Mouse (Mus musculus) CH12.LX (cell line): ENCODE results near the gene Arl15. TPM values are rescaled to one million over a fixed set of nuclear protein-coding genes. Genes with fewer than 3 reads are reported as not detected.

Experiments used
- DNase-seq: peaks from one replicate; pipeline ENCODE4 v3.0.0-alpha.2; 2013; ENCODE audit errors: extremely low read depth
- H3K27ac ChIP-seq: 2 replicates; pipeline ENCODE4 v1.5.1; 2012; ENCODE audit warnings: low read depth, mild to moderate bottlenecking, control low read depth, moderate library complexity; ENCODE audit not compliant: insufficient read depth
- H3K27me3 ChIP-seq: replicated peaks from 2 replicates; pipeline ENCODE3; 2012; ENCODE audit warnings: inconsistent platforms
- H3K36me3 ChIP-seq, 2 experiments: replicated peaks in 1 of 2; 2 replicates each; pipeline versions ENCODE3 to v1.6.1; 2012; ENCODE audit warnings: inconsistent platforms in 1 of 2, low read length in 1 of 2, mild to moderate bottlenecking in 1 of 2, mixed read lengths in 1 of 2, moderate library complexity in 1 of 2; ENCODE audit not compliant: control insufficient read depth in 1 of 2, insufficient read depth in 1 of 2
- H3K4me1 ChIP-seq, 2 experiments: 2 replicates each; pipeline ENCODE4 v1.6.1; 2012; ENCODE audit warnings: inconsistent platforms in 1 of 2, moderate library complexity in 1 of 2; ENCODE audit not compliant: insufficient read depth in 2 of 2, control insufficient read depth in 1 of 2
- H3K4me2 ChIP-seq: 2 replicates; pipeline ENCODE4 v1.6.1; 2012; ENCODE audit warnings: low read depth, mild to moderate bottlenecking, control low read depth; ENCODE audit not compliant: poor library complexity, insufficient read depth, severe bottlenecking
- H3K4me3 ChIP-seq, 3 experiments: fragments of 150-350 bp in 1 of 3; sonication (generic) in 1 of 3; replicated peaks in 1 of 3; 2 replicates each; pipeline versions ENCODE3 to v1.5.1; 2011 to 2012; ENCODE audit warnings: low read depth in 2 of 3, low read length in 2 of 3, mild to moderate bottlenecking in 2 of 3, moderate library complexity in 2 of 3, control low read depth in 1 of 3, improper control_type of control experiment in 1 of 3, inconsistent platforms in 1 of 3, mixed read lengths in 1 of 3; ENCODE audit not compliant: poor library complexity in 1 of 3
- H3K79me2 ChIP-seq: replicated peaks from 2 replicates; pipeline ENCODE4 v1.6.1; 2012; ENCODE audit warnings: mild to moderate bottlenecking, moderate library complexity; ENCODE audit not compliant: control insufficient read depth, poor library complexity, insufficient read depth, severe bottlenecking; ENCODE audit errors: extremely low read depth
- H3K9ac ChIP-seq: 2 replicates; pipeline ENCODE4 v1.6.1; 2012; ENCODE audit warnings: low read depth, mild to moderate bottlenecking, control low read depth, moderate library complexity; ENCODE audit not compliant: insufficient read depth
- H3K9me3 ChIP-seq: replicated peaks from 2 replicates; pipeline ENCODE3; 2012; ENCODE audit warnings: low read length, inconsistent platforms, mixed read lengths
- BHLHE40 ChIP-seq: IDR thresholded peaks from 2 replicates; pipeline ENCODE4 v1.6.1; 2011; ENCODE audit warnings: mild to moderate bottlenecking, low read depth, low read length, improper control_type of control experiment
- CHD1 ChIP-seq: IDR thresholded peaks from 2 replicates; pipeline ENCODE4 v1.6.1; 2012; ENCODE audit warnings: low read depth, low read length, improper control_type of control experiment, inconsistent platforms
- CHD2 ChIP-seq: IDR thresholded peaks from 2 replicates; pipeline ENCODE4 v1.6.1; 2011; ENCODE audit warnings: low read length, improper control_type of control experiment
- CTCF ChIP-seq, 2 experiments: IDR thresholded peaks in 1 of 2; conservative IDR thresholded peaks in 1 of 2; 2 replicates each; pipeline ENCODE4 v1.5.1; 2011 to 2012; ENCODE audit warnings: low read depth in 2 of 2, low read length in 2 of 2, improper control_type of control experiment in 1 of 2, inconsistent platforms in 1 of 2, mild to moderate bottlenecking in 1 of 2, moderate library complexity in 1 of 2
- EP300 ChIP-seq: IDR thresholded peaks from 2 replicates; pipeline ENCODE4 v1.6.1; 2011; ENCODE audit warnings: low read length, improper control_type of control experiment
- ETS1 ChIP-seq: conservative IDR thresholded peaks from 2 replicates; pipeline ENCODE4 v1.6.1; 2012; ENCODE audit warnings: low read depth, mild to moderate bottlenecking, inconsistent platforms, low read length, improper control_type of control experiment, moderate library complexity
- GABPA ChIP-seq: IDR thresholded peaks from 2 replicates; pipeline ENCODE4 v1.6.1; 2012; ENCODE audit warnings: low read depth, low read length, improper control_type of control experiment, inconsistent platforms; ENCODE audit not compliant: insufficient replicate concordance
- IRF4 ChIP-seq: IDR thresholded peaks from 2 replicates; pipeline ENCODE4 v1.6.1; 2014; ENCODE audit warnings: low read depth, mild to moderate bottlenecking, inconsistent platforms, low read length, improper control_type of control experiment
- JUN ChIP-seq: IDR thresholded peaks from 2 replicates; pipeline ENCODE4 v1.6.1; 2011; ENCODE audit warnings: low read depth, mild to moderate bottlenecking, low read length, improper control_type of control experiment, moderate library complexity; ENCODE audit not compliant: insufficient read depth
- KAT2A ChIP-seq: IDR thresholded peaks from 2 replicates; pipeline ENCODE4 v1.6.1; 2012; ENCODE audit warnings: low read length, improper control_type of control experiment, inconsistent platforms; ENCODE audit not compliant: insufficient replicate concordance
- MXI1 ChIP-seq: IDR thresholded peaks from 2 replicates; pipeline ENCODE4 v1.6.1; 2011; ENCODE audit warnings: mild to moderate bottlenecking, low read depth, low read length, improper control_type of control experiment
- MYC ChIP-seq: IDR thresholded peaks from 2 replicates; pipeline ENCODE4 v1.6.1; 2011; ENCODE audit warnings: low read depth, mild to moderate bottlenecking, improper control_type of control experiment, low read length
- PAX5 ChIP-seq: IDR thresholded peaks from 2 replicates; pipeline ENCODE4 v1.6.1; 2012; ENCODE audit warnings: low read length, inconsistent platforms, mixed read lengths
- POLR2A ChIP-seq: IDR thresholded peaks from 2 replicates; pipeline ENCODE4 v1.6.1; 2011; ENCODE audit warnings: low read depth, mild to moderate bottlenecking, improper control_type of control experiment, low read length
- TCF12 ChIP-seq: IDR thresholded peaks from 2 replicates; pipeline ENCODE4 v1.6.1; 2014; ENCODE audit warnings: low read depth, mild to moderate bottlenecking, inconsistent platforms, low read length, improper control_type of control experiment
- UBTF ChIP-seq: IDR thresholded peaks from 2 replicates; pipeline ENCODE4 v1.6.1; 2012; ENCODE audit warnings: low read depth, mild to moderate bottlenecking, inconsistent platforms, low read length, improper control_type of control experiment, moderate library complexity
- USF2 ChIP-seq: conservative IDR thresholded peaks from 2 replicates; pipeline ENCODE4 v1.6.1; 2011; ENCODE audit warnings: low read depth, low read length, improper control_type of control experiment
- ZC3H11A ChIP-seq: IDR thresholded peaks from 2 replicates; pipeline ENCODE4 v1.6.1; 2012; ENCODE audit warnings: low read depth, mild to moderate bottlenecking, inconsistent platforms, low read length, improper control_type of control experiment
- ZKSCAN1 ChIP-seq: IDR thresholded peaks from 2 replicates; pipeline ENCODE4 v1.6.1; 2012; ENCODE audit warnings: low read depth, inconsistent platforms, low read length, improper control_type of control experiment, borderline replicate concordance
- ZMIZ1 ChIP-seq: IDR thresholded peaks from 2 replicates; pipeline ENCODE4 v1.6.1; 2012; ENCODE audit warnings: low read depth, mild to moderate bottlenecking, inconsistent platforms, low read length, improper control_type of control experiment
- ZNF384 ChIP-seq: IDR thresholded peaks from 2 replicates; pipeline ENCODE4 v1.6.1; 2012; ENCODE audit warnings: low read depth, low read length, improper control_type of control experiment, inconsistent platforms
- dilution Hi-C: fragments of 300-500 bp; cut with MboI; formaldehyde crosslinking; loops from 2 replicates; pipeline ENCODE4 v1.14.3; 2020; ENCODE audit warnings: low sequenced_read_pairs; ENCODE audit not compliant: extremely low pct_unique_long_range_greater_than_20kb, extremely low pct_ligation_motif_present
- in situ Hi-C: fragments of 300-500 bp; cut with MboI; formaldehyde crosslinking; loops from 3 replicates; pipeline ENCODE4 v1.14.3; 2019; ENCODE audit warnings: low sequenced_read_pairs, low pct_ligation_motif_present, low pct_unique_long_range_greater_than_20kb, mixed read lengths
- polyA plus RNA-seq: library from polyadenylated mRNA; unstranded; fragments of >175 nt; gene quantifications from 2 replicates; pipeline ENCODE4 v1.2.1, GENCODE M21; 2012; ENCODE audit warnings: low read depth; ENCODE audit not compliant: insufficient read length
- total RNA-seq, 2 experiments: library from RNA; depleted of rRNA; stranded (reverse); fragments of 300-350 nt in 1 of 2; fragments of >200 nt in 1 of 2; gene quantifications; 2 replicates each; pipeline ENCODE4 v1.2.3; 2012 to 2014

The Arl15 gene
- total and polyA plus RNA-seq, 3 experiments: 2.2 to 5.2 (median 4.8) TPM

GRCm38 (mm10) chr13:113939097-113939496, 144.8 kb downstream of the Arl15 start:
- dilution Hi-C loops: no loop called here
- Histone ChIP-seq H3K4me2 (no peak overlapping the region), H3K27me3 (no peaks in the 10 kb centered on the region), H3K9me3 (no peaks in the 10 kb centered on the region), H3K27ac (no peak overlapping the region), H3K36me3 (peaks cover 0 to 12% of the 10 kb centered on the region in 2 experiments), H3K4me1 (no peaks in the 10 kb centered on the region), H3K4me3 (no peak overlapping the region), H3K9ac (no peak overlapping the region), H3K79me2 (no peaks in the 10 kb centered on the region)
- in situ Hi-C loops: no loop called here
- DNase-seq: no peak
- no peak for TF ChIP-seq JUN
- no peak for TF ChIP-seq ZC3H11A
- TF ChIP-seq ZMIZ1: no peak
- TF ChIP-seq PAX5: no peak
- TF ChIP-seq USF2: no peak
- no peak for TF ChIP-seq ZKSCAN1
- TF ChIP-seq POLR2A: no peak
- no peak for TF ChIP-seq MYC
- TF ChIP-seq GABPA: no peak
- no peak for TF ChIP-seq UBTF
- no peak for TF ChIP-seq BHLHE40
- TF ChIP-seq CHD1: no peak
- TF ChIP-seq MXI1: no peak
- no peak for TF ChIP-seq EP300

GRCm38 (mm10) chr13:113939681-113940080, 145.4 kb downstream of the Arl15 start:
- no peak for DNase-seq
- no peaks in the 10 kb centered on the region for H3K4me1 ChIP-seq
- TF ChIP-seq EP300 (no peak), MXI1 (no peak), CHD2 (no peak), IRF4 (no peak), KAT2A (no peak), TCF12 (no peak), POLR2A (no peak), BHLHE40 (no peak), CTCF (conservative IDR thresholded peaks at IDR 0.05 in 1 of 2, IDR thresholded peaks at IDR 0.05 in 1 of 2; ENCODE audit: low read depth in 2 of 2, low read length in 2 of 2) (no peak), ETS1 (no peak), ZNF384 (no peak)
- dilution Hi-C loops: no loop called here
- no peak overlapping the region for H3K9ac ChIP-seq
- no peaks in the 10 kb centered on the region for H3K79me2 ChIP-seq
- H3K36me3 ChIP-seq: peaks cover 0 to 12% of the 10 kb centered on the region in 2 experiments
- no peak overlapping the region for H3K4me2 ChIP-seq
- in situ Hi-C loops: no loop called here
- H3K27ac ChIP-seq: no peak overlapping the region
- H3K9me3 ChIP-seq: no peaks in the 10 kb centered on the region
- no peak overlapping the region for H3K4me3 ChIP-seq
- no peaks in the 10 kb centered on the region for H3K27me3 ChIP-seq
